Mouse (Mus musculus) lung, embryonic 14.5 days (tissue): ENCODE results near the gene Plin3. TPM values are rescaled to one million over a fixed set of nuclear protein-coding genes. Genes with fewer than 3 reads are reported as not detected.

ENCODE experiments used
- ATAC-seq: fragments of 200-750 bp; cut with Nextera tagmentation; 2 replicates; pipeline ENCODE4 v1.8.0; 2017; ENCODE audit warnings: mild to moderate bottlenecking, moderate TSS enrichment, moderate library complexity; ENCODE audit not compliant: insufficient read depth
- DNase-seq: peaks from one replicate; pipeline ENCODE4 v3.0.0-alpha.2; 2015
- H3K27ac ChIP-seq: fragments of 300-500 bp; sonication (generic); 2 replicates; pipeline ENCODE4 v1.5.1; 2014; ENCODE audit warnings: low read depth, mild to moderate bottlenecking, moderate library complexity
- H3K27me3 ChIP-seq: fragments of 300-500 bp; sonication (generic); 2 replicates; pipeline ENCODE4 v1.6.1; 2014; ENCODE audit warnings: low read length, control low read depth; ENCODE audit not compliant: insufficient read depth
- H3K36me3 ChIP-seq: fragments of 300-500 bp; sonication (generic); 2 replicates; pipeline ENCODE4 v1.6.1; 2014; ENCODE audit warnings: control low read depth; ENCODE audit not compliant: insufficient read depth
- H3K4me1 ChIP-seq: fragments of 300-500 bp; sonication (generic); 2 replicates; pipeline ENCODE4 v1.6.1; 2014; ENCODE audit warnings: antibody characterized with exemption, control low read depth; ENCODE audit not compliant: insufficient read depth
- H3K4me2 ChIP-seq: fragments of 300-500 bp; sonication (generic); 2 replicates; pipeline ENCODE4 v1.6.1; 2014; ENCODE audit warnings: mild to moderate bottlenecking
- H3K4me3 ChIP-seq: fragments of 300-500 bp; sonication (generic); 2 replicates; pipeline ENCODE4 v1.5.1; 2014; ENCODE audit warnings: low read depth, low read length
- H3K9ac ChIP-seq: fragments of 300-500 bp; sonication (generic); 2 replicates; pipeline ENCODE4 v1.6.1; 2014
- H3K9me3 ChIP-seq: fragments of 300-500 bp; sonication (generic); 2 replicates; pipeline ENCODE4 v1.6.1; 2016; ENCODE audit warnings: low read depth, low read length, control low read depth
- CTCF ChIP-seq: IDR thresholded peaks from 2 replicates; pipeline ENCODE4 v1.5.1; 2016; ENCODE audit warnings: antibody characterized with exemption, low read depth
- WGBS: fragments of 180-500 bp; shearing (Covaris S2); extraction: QIAGEN DNeasy Blood & Tissue Kit; methylation state at CpG from one replicate; pipeline ENCODE4 v1.1.7; 2014; 5-methylcytosine and 5-hydroxymethylcytosine counted together
- polyA plus RNA-seq: library from polyadenylated mRNA; unstranded; fragments of >200 nt; fragmentation: Nextera tagmentation; extraction: Ambion mirVana; gene quantifications from 2 replicates; pipeline ENCODE4 v1.2.1, GENCODE M21; 2014

The Plin3 gene
- polyA plus RNA-seq, result 69.7 and 71.0 TPM in 2 replicates

DNA sequence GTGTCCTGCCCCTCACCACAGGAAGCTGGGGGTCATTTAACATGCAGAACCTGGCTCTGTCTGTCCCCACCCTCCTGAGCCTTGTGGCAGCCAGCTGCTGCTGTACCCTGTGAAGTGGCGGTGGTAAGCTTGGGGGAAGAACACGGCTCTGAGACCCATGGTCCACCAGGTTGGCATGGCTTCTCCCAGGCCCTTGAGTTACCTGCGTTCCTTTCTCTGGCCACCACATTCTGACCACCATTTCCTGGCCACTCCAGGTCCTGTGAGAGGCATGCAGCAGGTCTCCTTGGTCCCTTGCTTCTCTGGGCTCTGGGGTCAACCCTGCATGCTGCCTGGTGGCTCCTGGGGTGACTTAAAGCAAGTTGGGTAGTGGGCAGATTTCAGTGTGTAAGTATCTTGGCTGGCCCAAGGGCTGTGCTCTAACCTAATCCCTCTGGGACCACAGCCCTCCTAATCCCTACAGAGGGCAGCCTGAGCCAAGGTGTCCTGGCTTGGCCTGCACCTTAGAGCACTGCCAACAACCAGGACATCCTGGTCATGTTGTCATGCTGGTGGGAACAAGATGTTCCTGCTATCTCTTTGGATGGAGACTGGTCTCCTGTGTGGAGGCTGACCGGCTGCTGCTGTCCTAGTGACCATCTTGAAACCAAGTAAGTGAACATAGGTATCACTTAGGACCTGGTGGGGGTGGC is at the start of gene Plin3:
TSS of gene Plin3 (minus strand) at position 343 of the 692 bp plus-strand sequence.
- WGBS, result 87% methylated on average over 4 of the region's 4 CpGs
- peak within 1 kb of the TSS; percentile 63; the same call in 1 of the 2 replicates for H3K4me2 ChIP-seq

GRCm38 (mm10) chr17:56340717-56341116 is 48.0 kb upstream of the Plin3 start:
- Histone ChIP-seq H3K9ac (no peak overlapping the region), H3K4me2 (no peak overlapping the region), H3K4me3 (no peak overlapping the region), H3K27me3 (no peaks in the 10 kb centered on the region), H3K4me1 (no peaks in the 10 kb centered on the region), H3K36me3 (no peaks in the 10 kb centered on the region), H3K27ac (no peak overlapping the region), H3K9me3 (no peaks in the 10 kb centered on the region)
- DNase-seq, result no peak
- no peak for TF ChIP-seq CTCF
- no peak for ATAC-seq

More for the DNA sequence above, at the start of gene Plin3:
- ATAC-seq (no peak), DNase-seq (no peak)
- peak within 1 kb of the TSS; percentile 98; the same call in 1 of the 2 replicates for H3K27ac ChIP-seq
- no peak within 1 kb of the TSS for H3K9ac ChIP-seq
- no peak within 1 kb of the TSS for H3K4me3 ChIP-seq
- no peaks in the 10 kb centered on the region for H3K36me3 ChIP-seq
- no peak for TF ChIP-seq CTCF
- H3K4me1 ChIP-seq, result peaks cover 7% of the 10 kb centered on the region
- no peaks in the 10 kb centered on the region for H3K27me3 ChIP-seq
- no peaks in the 10 kb centered on the region for H3K9me3 ChIP-seq

GRCm38 (mm10) chr17:56338909-56339308 is 46.2 kb upstream of the Plin3 start:
- TF ChIP-seq CTCF, result peak; percentile 58
- 60% methylated on average over 4 of the region's 4 CpGs for WGBS
- Histone ChIP-seq H3K9ac (no peak overlapping the region), H3K4me3 (no peak overlapping the region), H3K4me1 (no peaks in the 10 kb centered on the region), H3K9me3 (no peaks in the 10 kb centered on the region), H3K4me2 (no peak overlapping the region), H3K36me3 (0 out of 2 replicates have a peak, but pooled peaks cover 3% of the 10 kb centered on the region), H3K27ac (no peak overlapping the region), H3K27me3 (no peaks in the 10 kb centered on the region)
- DNase-seq, result peak; percentile 34
- no peak for ATAC-seq

GRCm38 (mm10) chr17:56337791-56338190 is 45.1 kb upstream of the Plin3 start:
- Histone ChIP-seq H3K36me3 (0 out of 2 replicates have a peak, but pooled peaks cover 3% of the 10 kb centered on the region), H3K27ac (no peak overlapping the region), H3K4me3 (no peak overlapping the region), H3K9ac (no peak overlapping the region), H3K4me1 (no peaks in the 10 kb centered on the region), H3K27me3 (no peaks in the 10 kb centered on the region), H3K9me3 (no peaks in the 10 kb centered on the region), H3K4me2 (no peak overlapping the region)
- ATAC-seq (no peak), DNase-seq (no peak)
- 84% methylated on average over 6 of the region's 6 CpGs for WGBS
- no peak for TF ChIP-seq CTCF

DNA sequence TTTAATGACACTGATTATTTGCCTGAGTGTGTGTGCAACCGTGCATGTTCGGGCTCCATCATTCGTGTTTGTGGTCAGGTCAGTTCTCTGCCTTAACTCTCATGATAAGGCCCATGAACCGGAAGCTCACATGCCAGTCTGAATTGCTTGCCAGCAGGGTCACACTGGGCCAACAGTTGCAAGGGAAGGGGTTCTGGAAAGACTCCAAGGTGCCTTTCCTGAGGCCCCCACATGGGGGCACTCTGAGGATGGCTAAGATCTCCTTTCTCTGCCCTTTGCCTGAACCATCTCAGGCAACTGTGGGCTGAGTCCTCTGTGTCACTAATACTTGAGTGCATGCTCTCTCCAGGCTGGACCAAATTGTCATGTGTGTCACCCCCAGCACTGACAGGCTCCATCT is 44.5 kb upstream of the Plin3 start:
- DNase-seq, result peak; percentile 71
- peak; percentile 62 for TF ChIP-seq CTCF
- WGBS, result 38% methylated on average over 4 of the region's 4 CpGs
- peak; percentile 38; the same call in 1 of the 2 replicates for ATAC-seq
- H3K27me3 ChIP-seq, result no peaks in the 10 kb centered on the region
- H3K36me3 ChIP-seq, result 0 out of 2 replicates have a peak, but pooled peaks cover 3% of the 10 kb centered on the region
- H3K9me3 ChIP-seq, result no peaks in the 10 kb centered on the region
- H3K4me2 ChIP-seq, result no peak overlapping the region
- no peak overlapping the region for H3K9ac ChIP-seq
- no peak overlapping the region for H3K4me3 ChIP-seq
- no peaks in the 10 kb centered on the region for H3K4me1 ChIP-seq
- no peak overlapping the region for H3K27ac ChIP-seq

GRCm38 (mm10) chr17:56332987-56333386 is 40.3 kb upstream of the Plin3 start:
- ATAC-seq (no peak), DNase-seq (peak; percentile 24)
- Histone ChIP-seq H3K27me3 (no peaks in the 10 kb centered on the region), H3K4me3 (no peak overlapping the region), H3K36me3 (0 out of 2 replicates have a peak, but pooled peaks cover 3% of the 10 kb centered on the region), H3K9me3 (no peaks in the 10 kb centered on the region), H3K4me1 (no peaks in the 10 kb centered on the region), H3K9ac (no peak overlapping the region), H3K27ac (no peak overlapping the region), H3K4me2 (no peak overlapping the region)
- 43% methylated on average over 8 of the region's 8 CpGs for WGBS
- TF ChIP-seq CTCF, result peak; percentile 55

DNA sequence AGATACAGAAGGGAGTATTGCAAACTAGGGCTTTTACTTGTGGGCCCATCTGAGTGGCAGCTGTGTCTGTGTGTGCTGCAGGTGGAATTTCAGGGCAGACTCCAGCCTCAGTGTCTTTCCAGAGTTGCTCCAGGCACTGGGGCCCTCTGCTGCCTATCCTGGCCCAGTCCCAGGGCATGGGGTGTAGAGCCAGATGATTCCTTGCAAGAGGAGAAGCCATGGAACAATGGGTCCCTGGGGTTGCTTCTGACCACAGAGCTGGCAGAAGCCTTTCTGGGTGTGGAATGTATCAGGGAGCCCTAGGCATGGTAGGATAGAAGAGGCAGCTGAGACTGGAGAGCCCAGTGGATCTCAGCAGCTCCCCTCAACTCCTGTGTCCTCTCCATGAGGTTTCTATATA is 38.6 kb upstream of the Plin3 start:
- DNase-seq (no peak), ATAC-seq (no peak)
- Histone ChIP-seq H3K4me3 (no peak overlapping the region), H3K27me3 (no peaks in the 10 kb centered on the region), H3K4me1 (no peaks in the 10 kb centered on the region; the same call in 1 of the 2 replicates), H3K9me3 (no peaks in the 10 kb centered on the region), H3K27ac (no peak overlapping the region), H3K4me2 (no peak overlapping the region), H3K9ac (no peak overlapping the region; the same call in 1 of the 2 replicates), H3K36me3 (0 out of 2 replicates have a peak, but pooled peaks cover 3% of the 10 kb centered on the region)
- TF ChIP-seq CTCF, result no peak
